Mouse (Mus musculus): ENCODE measurements around the gene Ceacam9. TPM values are rescaled to one million over a fixed set of nuclear protein-coding genes. Genes with fewer than 3 reads are reported as not detected.

Gene Ceacam9
- polyA plus RNA-seq, 1 experiment from 2014 or later: not detected

DNA sequence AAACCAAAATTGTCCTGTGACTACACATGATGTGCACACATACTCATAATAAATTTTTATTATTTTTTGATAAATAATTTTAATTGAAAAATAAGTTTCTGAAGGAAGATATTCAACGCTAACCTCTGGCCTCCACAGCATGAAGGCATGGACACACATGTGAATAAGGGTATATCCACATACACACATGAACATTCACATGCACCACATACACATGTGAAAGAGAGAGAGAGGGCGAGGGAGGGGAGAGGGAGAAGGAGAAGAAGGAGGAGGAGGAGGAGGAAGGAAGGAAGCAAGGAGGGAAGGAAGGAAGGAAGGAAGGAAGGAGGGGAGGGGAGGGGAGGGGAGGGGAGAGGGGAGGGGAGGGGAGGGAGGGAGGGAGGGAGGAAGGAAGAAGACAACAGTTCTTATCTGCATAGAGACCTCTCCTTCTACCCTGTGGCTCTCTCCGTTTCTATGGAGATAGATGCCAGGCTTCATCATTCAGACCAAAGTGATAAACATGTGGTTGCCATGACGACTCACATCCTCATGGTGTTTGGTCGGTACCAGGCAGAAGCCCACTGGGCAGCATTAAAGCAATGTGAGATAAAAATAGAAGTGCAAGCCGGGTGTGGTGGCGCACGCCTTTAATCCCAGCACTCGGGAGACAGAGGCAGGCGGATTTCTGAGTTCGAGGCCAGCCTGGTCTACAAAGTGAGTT lies 37.3 kb downstream of the Ceacam9 start:
- DNase-seq: no peak
- no peak for ATAC-seq
- Histone ChIP-seq H3K4me1 (ENCODE audit: insufficient read depth) (0 out of 2 replicates have a peak, but pooled peaks cover 7% of the 10 kb centered on the region), H3K9me3 (ENCODE audit: low read length) (no peaks in the 10 kb centered on the region), H3K27ac (ENCODE audit: low read depth) (no peak overlapping the region), H3K36me3 (replicated peaks; ENCODE audit: insufficient read depth, low read length) (no peaks in the 10 kb centered on the region), H3K4me2 (ENCODE audit: low read depth, low read length) (no peak overlapping the region), H3K27me3 (ENCODE audit: insufficient read depth, low read length) (no peaks in the 10 kb centered on the region), H3K9ac (replicated peaks) (no peak overlapping the region), H3K4me3 (ENCODE audit: low read depth, low read length) (no peak overlapping the region)
- no peak for TF ChIP-seq CTCF (IDR thresholded peaks at IDR 0.05; ENCODE audit: low read depth)
- TF ChIP-seq EP300 (IDR thresholded peaks at IDR 0.05; ENCODE audit: low read depth): no peak
- 69% methylated on average over 11 of the region's 11 CpGs for whole genome bisulfite sequencing (ENCODE audit: insufficient replicate concordance)

DNA sequence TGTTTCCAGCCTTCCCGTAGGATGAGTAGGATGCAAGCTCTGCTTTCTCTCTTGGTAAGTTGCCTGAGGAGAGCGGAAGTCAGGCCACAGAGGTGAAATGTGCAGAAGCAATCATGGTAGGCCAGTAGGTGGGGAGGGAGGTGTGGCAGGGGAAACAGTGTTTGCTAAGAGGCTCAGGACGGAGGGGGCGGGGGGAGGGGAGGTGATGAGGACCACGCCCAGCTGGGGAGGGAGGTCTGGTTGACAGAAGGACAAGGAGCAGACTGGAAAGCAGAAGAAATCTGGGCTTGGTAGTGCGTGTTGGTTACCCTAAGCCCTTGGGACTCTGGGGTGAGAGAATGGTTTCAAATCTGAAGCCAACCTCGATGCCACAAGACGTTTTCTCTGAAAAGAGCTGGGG lies 38.6 kb downstream of the Ceacam9 start:
- Histone ChIP-seq H3K4me3 (ENCODE audit: low read depth, low read length) (no peak overlapping the region), H3K4me1 (ENCODE audit: insufficient read depth) (0 out of 2 replicates have a peak, but pooled peaks cover 6% of the 10 kb centered on the region), H3K27ac (ENCODE audit: low read depth) (no peak overlapping the region; the same call in 1 of the 2 replicates), H3K36me3 (replicated peaks; ENCODE audit: insufficient read depth, low read length) (no peaks in the 10 kb centered on the region), H3K9me3 (ENCODE audit: low read length) (no peaks in the 10 kb centered on the region), H3K27me3 (ENCODE audit: insufficient read depth, low read length) (no peaks in the 10 kb centered on the region), H3K9ac (replicated peaks) (no peak overlapping the region; the same call in 1 of the 2 replicates), H3K4me2 (ENCODE audit: low read depth, low read length) (no peak overlapping the region)
- peak; percentile 58 for DNase-seq
- TF ChIP-seq CTCF (IDR thresholded peaks at IDR 0.05; ENCODE audit: low read depth): no peak
- no peak for TF ChIP-seq EP300 (IDR thresholded peaks at IDR 0.05; ENCODE audit: low read depth)
- ATAC-seq: no peak
- WGBS (ENCODE audit: insufficient replicate concordance): 25% methylated on average over 8 of the region's 8 CpGs

- TF ChIP-seq EP300 (IDR thresholded peaks at IDR 0.05; ENCODE audit: low read depth) (no peak), CTCF (IDR thresholded peaks at IDR 0.05; ENCODE audit: low read depth) (no peak)
- Histone ChIP-seq H3K4me2 (ENCODE audit: low read depth, low read length) (no peak overlapping the region), H3K4me1 (ENCODE audit: insufficient read depth) (0 out of 2 replicates have a peak, but pooled peaks cover 4% of the 10 kb centered on the region), H3K9me3 (ENCODE audit: low read length) (no peaks in the 10 kb centered on the region), H3K36me3 (replicated peaks; ENCODE audit: insufficient read depth, low read length) (no peaks in the 10 kb centered on the region), H3K27ac (ENCODE audit: low read depth) (peak overlapping the region; percentile 3; the same call in 1 of the 2 replicates), H3K27me3 (ENCODE audit: insufficient read depth, low read length) (no peaks in the 10 kb centered on the region), H3K4me3 (ENCODE audit: low read depth, low read length) (no peak overlapping the region), H3K9ac (replicated peaks) (no peak overlapping the region)
- ATAC-seq (no peak), DNase-seq (no peak)
- 56% methylated on average over 10 of the region's 10 CpGs for WGBS (ENCODE audit: insufficient replicate concordance)
Measured at GRCm38 (mm10) chr7:16761005-16761481, 39.3 kb downstream of the Ceacam9 start.

GRCm38 (mm10) chr7:16761630-16762029 lies 39.9 kb downstream of the Ceacam9 start:
- Histone ChIP-seq H3K4me3 (ENCODE audit: low read depth, low read length) (no peak overlapping the region), H3K4me2 (ENCODE audit: low read depth, low read length) (no peak overlapping the region), H3K36me3 (replicated peaks; ENCODE audit: insufficient read depth, low read length) (no peaks in the 10 kb centered on the region), H3K9ac (replicated peaks) (no peak overlapping the region), H3K9me3 (ENCODE audit: low read length) (no peaks in the 10 kb centered on the region), H3K4me1 (ENCODE audit: insufficient read depth) (0 out of 2 replicates have a peak, but pooled peaks cover 4% of the 10 kb centered on the region), H3K27me3 (ENCODE audit: insufficient read depth, low read length) (no peaks in the 10 kb centered on the region), H3K27ac (ENCODE audit: low read depth) (no peak overlapping the region)
- WGBS (ENCODE audit: insufficient replicate concordance): 58% methylated on average over 5 of the region's 5 CpGs
- TF ChIP-seq CTCF (IDR thresholded peaks at IDR 0.05; ENCODE audit: low read depth) (no peak), EP300 (IDR thresholded peaks at IDR 0.05; ENCODE audit: low read depth) (no peak)
- ATAC-seq (no peak), DNase-seq (no peak)

- 79% methylated on average over 7 of the region's 7 CpGs for WGBS (ENCODE audit: insufficient replicate concordance)
- no peak overlapping the region for H3K4me3 ChIP-seq (ENCODE audit: low read depth, low read length)
- H3K9me3 ChIP-seq (ENCODE audit: low read length): no peaks in the 10 kb centered on the region
- H3K4me2 ChIP-seq (ENCODE audit: low read depth, low read length): no peak overlapping the region
- 0 out of 2 replicates have a peak, but pooled peaks cover 4% of the 10 kb centered on the region for H3K4me1 ChIP-seq (ENCODE audit: insufficient read depth)
- DNase-seq: no peak
- H3K27ac ChIP-seq (ENCODE audit: low read depth): no peak overlapping the region
- ATAC-seq: no peak
- no peaks in the 10 kb centered on the region for H3K27me3 ChIP-seq (ENCODE audit: insufficient read depth, low read length)
- no peak overlapping the region for H3K9ac ChIP-seq (replicated peaks)
- TF ChIP-seq EP300 (IDR thresholded peaks at IDR 0.05; ENCODE audit: low read depth) (no peak), CTCF (IDR thresholded peaks at IDR 0.05; ENCODE audit: low read depth) (no peak)
- H3K36me3 ChIP-seq (replicated peaks; ENCODE audit: insufficient read depth, low read length): no peaks in the 10 kb centered on the region
Measured at GRCm38 (mm10) chr7:16763463-16764218, 41.9 kb downstream of the Ceacam9 start.

GRCm38 (mm10) chr7:16766443-16766842 lies 44.7 kb downstream of the Ceacam9 start:
- H3K36me3 ChIP-seq (replicated peaks; ENCODE audit: insufficient read depth, low read length): no peaks in the 10 kb centered on the region
- DNase-seq (no peak), ATAC-seq (no peak)
- H3K27me3 ChIP-seq (ENCODE audit: insufficient read depth, low read length): no peaks in the 10 kb centered on the region
- H3K9me3 ChIP-seq (ENCODE audit: low read length): no peaks in the 10 kb centered on the region
- 62% methylated on average over 2 of the region's 2 CpGs for WGBS (ENCODE audit: insufficient replicate concordance)
- H3K4me1 ChIP-seq (ENCODE audit: insufficient read depth): no peaks in the 10 kb centered on the region
- no peak overlapping the region for H3K9ac ChIP-seq (replicated peaks)
- TF ChIP-seq CTCF (IDR thresholded peaks at IDR 0.05; ENCODE audit: low read depth): no peak
- TF ChIP-seq EP300 (IDR thresholded peaks at IDR 0.05; ENCODE audit: low read depth): no peak
- no peak overlapping the region for H3K4me2 ChIP-seq (ENCODE audit: low read depth, low read length)
- no peak overlapping the region for H3K4me3 ChIP-seq (ENCODE audit: low read depth, low read length)
- no peak overlapping the region for H3K27ac ChIP-seq (ENCODE audit: low read depth)

Other genes starting within 250 kb of the Ceacam9 start
- 0.07 and 0.11 TPM in 2 replicates for gene Npas1, start 244.2 kb upstream of the Ceacam9 start, polyA plus RNA-seq (2015; fragmentation: Nextera tagmentation; extraction: Ambion mirVana)
- 2.4 and 2.7 TPM in 2 replicates for gene Arhgap35, start 106.9 kb upstream of the Ceacam9 start, polyA plus RNA-seq (2015; fragmentation: Nextera tagmentation; extraction: Ambion mirVana)
- gene Ceacam15, start 46.2 kb upstream of the Ceacam9 start, polyA plus RNA-seq (2015; fragmentation: Nextera tagmentation; extraction: Ambion mirVana): not detected in 2 replicates
- gene Ap2s1, start 16.5 kb downstream of the Ceacam9 start, polyA plus RNA-seq (2015; fragmentation: Nextera tagmentation; extraction: Ambion mirVana): 151 and 153 TPM in 2 replicates
- gene Slc1a5, start 59.4 kb downstream of the Ceacam9 start, polyA plus RNA-seq (2015; fragmentation: Nextera tagmentation; extraction: Ambion mirVana): 43.9 and 44.8 TPM in 2 replicates
- gene Strn4, start 94.0 kb downstream of the Ceacam9 start, polyA plus RNA-seq (2015; fragmentation: Nextera tagmentation; extraction: Ambion mirVana): 15.9 and 18.4 TPM in 2 replicates
- gene Fkrp, start 94.8 kb downstream of the Ceacam9 start, polyA plus RNA-seq (2015; fragmentation: Nextera tagmentation; extraction: Ambion mirVana): 7.4 and 8.7 TPM in 2 replicates
- 4.3 and 5.0 TPM in 2 replicates for gene Prkd2, start 121.0 kb downstream of the Ceacam9 start, polyA plus RNA-seq (2015; fragmentation: Nextera tagmentation; extraction: Ambion mirVana)
- 0.09 TPM in 2 replicates for gene Dact3, start 153.4 kb downstream of the Ceacam9 start, polyA plus RNA-seq (2015; fragmentation: Nextera tagmentation; extraction: Ambion mirVana)
- gene Gng8, start 169.9 kb downstream of the Ceacam9 start, polyA plus RNA-seq (2015; fragmentation: Nextera tagmentation; extraction: Ambion mirVana): 0.15 and 0.20 TPM in 2 replicates
- gene Ptgir, start 184.6 kb downstream of the Ceacam9 start, polyA plus RNA-seq (2015; fragmentation: Nextera tagmentation; extraction: Ambion mirVana): 1.1 and 1.7 TPM in 2 replicates
- gene Calm3, start 202.2 kb downstream of the Ceacam9 start, polyA plus RNA-seq (2015; fragmentation: Nextera tagmentation; extraction: Ambion mirVana): 58.8 and 60.3 TPM in 2 replicates
- 0.06 and 0.09 TPM in 2 replicates for gene Pnmal2, start 222.8 kb downstream of the Ceacam9 start, polyA plus RNA-seq (2015; fragmentation: Nextera tagmentation; extraction: Ambion mirVana)
- 0.02 and 0.04 TPM in 2 replicates for gene Pnmal1, start 237.8 kb downstream of the Ceacam9 start, polyA plus RNA-seq (2015; fragmentation: Nextera tagmentation; extraction: Ambion mirVana)

All from liver, postnatal 0 days (tissue).